Mouse (Mus musculus): Measurements from ENCODE around the gene Tnip1.

- TF ChIP-seq POLR2A (IDR thresholded peaks at IDR 0.05; ENCODE audit: borderline replicate concordance, extremely low read depth, low read depth, low read length) (no peak), CTCF (IDR thresholded peaks at IDR 0.05; ENCODE audit: insufficient read depth, low read length) (no peak)
Observed at GRCm38 (mm10) chr11:54961921-54962320, 796 bp downstream of the Tnip1 start.
